Mouse (Mus musculus): Measurements from ENCODE around the gene Klhl1. TPM values are rescaled to one million over a fixed set of nuclear protein-coding genes. Genes with fewer than 3 reads are reported as not detected.

The Klhl1 gene
- 0.01 TPM in 1 of 2 replicates, not detected in the other for polyA plus RNA-seq (2012; rRNA removed; ENCODE audit: low replicate concordance)

GRCm38 (mm10) chr14:96518954-96519682 lies at the start of gene Klhl1:
TSS of gene Klhl1 (minus strand) at chr14:96519102.

Data from duodenum, adult 2 months (tissue).